Mouse (Mus musculus): ENCODE results near the gene Baz1a.
"Not testable (repeated sequence)": the region's sequence is repeated elsewhere in the genome, so short reads cannot be mapped to it uniquely, and the experiment has no call there.

The Baz1a gene

GRCm38 (mm10) chr12:55007361-55008008 is 6.7 kb downstream of the Baz1a start:
- DNase-seq (ENCODE audit: low spot score in 2 of 2), result no peak

DNA sequence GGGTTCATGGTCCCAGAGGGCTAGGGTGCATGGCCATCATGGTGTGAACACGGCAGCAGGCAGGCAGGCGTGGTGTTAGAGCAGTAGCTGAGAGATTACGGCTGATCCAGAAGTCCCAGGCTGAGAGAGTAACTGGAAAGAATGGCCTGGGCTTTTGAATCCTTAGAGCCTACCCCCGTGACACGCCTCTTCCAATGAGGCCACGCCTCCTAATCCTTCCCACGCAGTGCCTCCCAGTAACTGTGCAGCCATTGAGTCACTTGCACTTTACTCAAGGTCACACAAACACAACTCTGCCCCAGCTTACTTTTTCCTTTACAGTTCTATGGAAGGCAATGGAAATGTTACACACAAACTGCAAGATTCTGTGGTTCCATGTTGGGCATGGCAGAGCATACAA is 8.1 kb downstream of the Baz1a start:
- DNase-seq (ENCODE audit: low spot score in 2 of 2), result no peak

GRCm38 (mm10) chr12:55004396-55004795 is 9.8 kb downstream of the Baz1a start:
- DNase-seq (ENCODE audit: low spot score in 2 of 2), result no peak

DNA sequence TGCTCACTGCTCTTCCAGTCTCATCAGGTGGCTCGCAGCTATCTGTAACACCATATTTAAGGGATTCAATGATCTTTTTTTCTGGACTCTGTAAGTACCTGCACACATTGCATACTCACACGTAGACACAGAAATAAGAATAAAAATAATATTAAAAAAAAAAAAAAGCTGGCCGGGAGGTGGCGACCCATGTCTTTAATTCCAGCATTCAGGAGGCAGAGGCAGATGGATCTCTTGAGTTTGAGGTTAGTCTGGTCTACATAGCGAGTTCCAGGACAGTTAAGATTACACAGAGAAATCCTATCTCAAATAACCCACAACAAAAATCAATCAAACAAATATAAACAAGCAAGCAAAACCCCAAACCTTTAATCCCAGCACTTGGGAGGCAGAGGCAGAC is 10.3 kb downstream of the Baz1a start:
- no peak for DNase-seq (ENCODE audit: low spot score in 2 of 2)

- not testable (repeated sequence) for DNase-seq (ENCODE audit: low spot score in 2 of 2)
Measured at GRCm38 (mm10) chr12:55002532-55002931, 11.6 kb downstream of the Baz1a start.

- peak; percentile 51 to 57 for DNase-seq (ENCODE audit: low spot score in 2 of 2)
Measured at GRCm38 (mm10) chr12:54999016-54999690, 15.0 kb downstream of the Baz1a start.

- DNase-seq (ENCODE audit: low spot score in 2 of 2), result no peak
Measured at GRCm38 (mm10) chr12:54998411-54998810, 15.7 kb downstream of the Baz1a start.

GRCm38 (mm10) chr12:54996979-54997474 is 17.1 kb downstream of the Baz1a start:
- DNase-seq (ENCODE audit: low spot score in 2 of 2), result no peak

- DNase-seq (ENCODE audit: low spot score in 2 of 2), result no peak
Measured at GRCm38 (mm10) chr12:54995965-54996364, 18.2 kb downstream of the Baz1a start.

- no peak for DNase-seq (ENCODE audit: low spot score in 2 of 2)
Measured at GRCm38 (mm10) chr12:54994418-54994817, 19.7 kb downstream of the Baz1a start.

DNA sequence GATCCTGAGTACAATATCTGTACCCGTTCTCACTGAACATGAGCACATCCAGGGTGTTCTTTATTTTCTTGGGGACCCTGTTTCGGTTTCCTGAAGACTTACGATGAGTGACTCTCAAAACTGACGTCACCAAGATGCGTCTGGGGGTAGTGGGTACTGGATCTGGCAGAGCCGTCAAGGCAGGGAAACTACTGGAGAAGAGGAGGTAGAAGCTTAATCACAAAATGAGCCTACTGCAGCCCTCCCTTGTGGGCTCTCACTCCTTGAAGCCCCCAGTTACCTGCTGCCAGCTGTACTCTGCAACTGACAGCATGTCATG is 20.1 kb downstream of the Baz1a start:
- no peak for DNase-seq (ENCODE audit: low spot score in 2 of 2)

DNA sequence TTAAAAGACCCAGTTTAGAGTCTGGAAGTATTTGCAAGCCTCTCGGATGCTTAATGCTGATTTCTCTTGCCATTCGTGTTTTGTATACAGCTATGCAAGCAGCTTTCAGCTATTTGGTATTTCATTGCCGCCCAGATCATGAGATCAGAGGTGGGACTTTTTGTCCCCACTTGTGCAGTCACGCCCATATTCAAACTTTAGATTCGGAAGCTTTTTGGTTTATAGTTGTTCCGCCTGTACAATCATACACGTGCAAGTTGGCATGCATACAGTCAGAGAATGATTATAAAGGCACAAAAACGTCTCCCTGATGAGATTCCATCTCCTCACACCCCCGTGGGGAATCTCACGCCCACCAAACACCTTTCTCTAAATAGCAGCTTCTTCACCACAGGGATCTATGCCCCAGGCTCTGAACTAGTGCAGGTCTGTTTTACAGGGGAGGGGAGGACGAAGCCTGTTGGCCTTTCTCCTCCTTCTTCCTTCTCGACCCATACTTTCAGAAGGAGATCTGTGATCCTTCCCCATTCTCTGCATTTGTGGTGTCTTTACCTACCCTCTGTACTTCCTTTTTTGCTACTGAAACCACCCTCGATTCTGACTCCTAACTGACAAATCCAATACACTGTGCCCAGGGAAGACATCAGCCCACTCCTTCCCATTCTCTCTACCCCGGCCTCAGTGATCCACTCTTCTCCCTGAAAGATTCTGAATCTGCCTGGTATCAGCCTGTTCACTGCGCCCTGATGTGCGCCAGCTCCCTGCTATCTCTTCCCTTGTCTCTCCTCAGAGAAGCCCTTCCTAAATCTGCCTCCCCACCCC is 20.7 kb downstream of the Baz1a start:
- DNase-seq (ENCODE audit: low spot score in 2 of 2), result no peak

DNA sequence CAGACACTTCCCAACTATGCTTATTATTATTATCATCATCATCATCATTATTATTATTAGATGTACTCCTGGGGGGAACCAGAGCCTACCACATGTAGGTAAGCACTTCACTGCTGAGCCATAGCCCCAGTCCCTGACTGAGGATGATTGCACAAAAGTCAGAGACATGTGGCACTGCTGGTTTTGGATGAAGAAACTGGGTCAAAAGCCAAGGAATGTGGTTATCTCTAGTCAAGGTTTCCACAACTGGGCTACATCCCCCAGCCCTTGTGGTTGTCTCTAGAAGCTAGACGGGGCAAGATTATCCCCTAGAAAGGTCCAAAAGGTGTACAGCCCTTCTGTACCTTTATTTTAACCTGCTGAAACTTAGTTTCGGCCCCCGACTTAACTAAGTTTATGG is 21.3 kb downstream of the Baz1a start:
- no peak for DNase-seq (ENCODE audit: low spot score in 2 of 2)

DNA sequence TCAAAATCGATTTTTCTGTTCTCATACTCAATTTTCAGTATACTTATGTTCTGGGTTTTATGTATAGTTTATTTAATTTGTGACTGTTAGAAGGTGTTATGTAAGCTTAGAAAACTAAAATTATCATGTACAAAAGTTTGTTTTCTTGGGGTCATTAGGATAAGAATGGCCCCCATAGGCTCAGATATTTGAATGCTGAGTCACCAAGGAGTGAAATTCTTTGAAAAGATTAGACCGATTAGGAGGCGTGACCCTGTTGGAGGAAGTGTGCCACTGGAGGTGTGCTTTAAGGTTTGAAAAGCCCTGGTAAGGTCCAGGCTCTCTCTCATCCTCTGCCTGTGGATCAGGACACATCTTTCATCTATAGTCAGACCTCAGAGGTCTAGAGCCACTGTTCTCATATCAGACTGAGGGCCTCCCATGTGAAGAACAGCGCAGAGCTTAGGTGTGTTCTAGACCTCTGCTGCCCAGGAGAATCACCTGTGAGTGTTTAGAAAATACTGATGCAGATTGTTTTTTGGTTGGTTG is 25.8 kb downstream of the Baz1a start:
- DNase-seq (ENCODE audit: low spot score in 2 of 2), result no peak

DNA sequence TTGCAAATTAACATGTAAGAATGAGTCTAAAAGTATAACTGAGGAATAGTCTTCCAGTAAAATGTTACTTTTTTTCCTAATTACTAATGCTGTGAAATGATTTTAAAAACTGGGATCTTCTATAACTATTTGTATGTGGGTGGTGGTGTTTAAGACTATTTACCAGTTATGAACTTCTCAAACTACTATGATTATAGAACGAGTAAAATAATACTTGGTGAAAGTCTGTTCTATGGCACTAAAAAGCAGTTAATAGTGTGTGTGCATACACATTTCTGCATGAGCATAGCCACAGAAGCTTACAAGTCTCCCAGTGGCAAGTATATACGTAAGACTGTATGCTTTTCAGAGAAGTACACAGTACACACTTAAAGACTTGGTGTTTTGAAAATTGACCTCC is 27.0 kb downstream of the Baz1a start:
- DNase-seq (ENCODE audit: low spot score in 2 of 2), result no peak

- peak; percentile 21 to 34 for DNase-seq (ENCODE audit: low spot score in 2 of 2)
Measured at GRCm38 (mm10) chr12:54986052-54986717, 28.0 kb downstream of the Baz1a start, which contains the start of gene Gm20403. Gene Gm20403 (minus strand): TSS chr12:54986529.

DNA sequence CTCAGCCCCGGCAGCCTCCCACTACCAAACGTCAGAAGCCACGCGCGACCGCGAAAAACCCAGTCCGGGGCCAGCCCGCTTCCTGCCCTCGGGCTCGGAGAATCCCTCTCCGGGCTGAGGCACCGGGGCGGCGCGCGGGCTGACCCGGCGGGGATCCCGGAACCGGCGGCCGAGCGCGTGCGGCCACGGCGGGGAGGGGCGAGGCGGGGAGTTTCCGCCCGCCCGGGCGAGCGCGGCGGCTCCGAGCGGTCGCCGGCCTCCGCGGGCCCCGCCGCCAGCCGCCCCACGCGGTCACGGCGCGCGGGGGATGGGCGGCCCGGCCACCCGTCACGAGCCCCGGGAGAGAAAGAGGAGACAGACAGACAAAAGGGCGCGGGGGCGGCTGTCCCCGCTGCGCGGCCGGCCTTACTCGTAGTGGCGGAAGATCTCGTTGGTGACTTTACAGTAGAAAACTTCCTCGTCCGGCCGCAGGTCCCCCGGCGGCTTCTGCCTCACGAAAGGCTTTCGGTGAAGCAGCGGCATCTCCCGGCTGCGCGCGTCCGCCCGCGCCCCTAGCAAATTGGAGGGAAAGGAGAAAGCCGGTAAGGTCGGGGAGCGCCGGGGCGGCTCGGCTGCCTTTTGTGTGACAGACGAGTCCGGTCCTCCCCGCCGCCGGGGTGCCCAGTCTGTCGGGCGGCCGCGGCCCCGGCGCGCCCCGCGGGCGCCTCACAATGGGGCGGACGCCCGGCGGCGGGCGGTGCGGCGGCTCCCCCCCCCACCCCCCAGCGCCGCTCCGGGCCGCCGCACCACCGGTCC is 28.7 kb downstream of the Baz1a start:
- DNase-seq (ENCODE audit: low spot score in 2 of 2), result peak; percentile 49 to 57

GRCm38 (mm10) chr12:54984701-54985256 is 29.4 kb downstream of the Baz1a start:
- peak; percentile 43 to 60 for DNase-seq (ENCODE audit: low spot score in 2 of 2)

GRCm38 (mm10) chr12:54982935-54983715 is 31.0 kb downstream of the Baz1a start:
- no peak for DNase-seq (ENCODE audit: low spot score in 2 of 2)

DNA sequence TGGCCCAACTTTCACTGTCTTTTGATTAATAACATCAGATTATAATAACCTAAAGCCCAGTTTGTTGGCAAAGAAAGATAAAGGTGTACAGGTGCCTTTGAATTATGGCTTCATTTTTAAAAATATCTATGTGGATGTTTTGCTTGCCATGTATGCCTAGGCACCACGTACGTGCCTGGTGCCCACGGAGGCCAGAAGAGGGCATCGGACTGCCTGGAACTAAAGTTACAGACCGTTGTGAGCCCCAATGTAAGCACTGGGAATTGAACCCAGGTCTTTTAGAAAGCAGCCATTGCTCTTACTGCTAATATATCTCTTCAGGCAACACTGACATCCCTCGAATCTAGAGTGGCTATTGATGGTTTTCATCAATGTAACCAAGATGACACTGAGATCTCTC is 32.2 kb downstream of the Baz1a start:
- DNase-seq (ENCODE audit: low spot score in 2 of 2), result no peak

Measured in thymus, postnatal 10 days (tissue).